Mouse (Mus musculus): ENCODE measurements around the gene Arrdc5. TPM values are rescaled to one million over a fixed set of nuclear protein-coding genes. Genes with fewer than 3 reads are reported as not detected.

The Arrdc5 gene
- polyA plus RNA-seq, 1 experiment: not detected

DNA sequence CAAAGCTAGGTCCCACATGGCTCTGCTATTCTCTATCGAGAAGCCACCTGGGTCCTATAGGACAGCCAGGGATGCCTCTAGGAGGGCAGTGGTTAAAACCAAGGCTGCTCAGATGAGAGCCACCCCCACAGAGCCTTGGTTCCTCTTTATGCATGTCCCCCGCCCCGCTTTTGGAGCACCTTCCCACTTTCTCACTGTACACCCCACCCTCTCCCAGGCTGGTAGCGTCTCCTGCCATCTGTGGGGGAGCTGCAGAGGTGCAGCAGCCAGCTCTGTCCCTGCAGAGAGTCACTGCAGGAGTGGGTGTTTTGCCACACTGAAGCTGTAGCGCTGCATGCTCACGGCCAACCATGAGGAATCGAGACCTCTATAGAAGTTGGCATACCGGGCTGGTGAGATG is 16.8 kb downstream of the Arrdc5 start:
- TF ChIP-seq CTCF (IDR thresholded peaks at IDR 0.05; ENCODE audit: insufficient read depth, low read length) (no peak), POLR2A (IDR thresholded peaks at IDR 0.05; ENCODE audit: borderline replicate concordance, extremely low read depth, low read depth, low read length) (no peak)
- DNase-seq: no peak
- 86% methylated on average over 8 of the region's 8 CpGs for WGBS

GRCm38 (mm10) chr17:56282802-56283201 is 17.3 kb downstream of the Arrdc5 start:
- 81% methylated on average over 4 of the region's 4 CpGs for WGBS
- TF ChIP-seq POLR2A (IDR thresholded peaks at IDR 0.05; ENCODE audit: borderline replicate concordance, extremely low read depth, low read depth, low read length): no peak
- Histone ChIP-seq H3K4me3 (replicated peaks; ENCODE audit: extremely low read depth, low read depth, low read length) (no peak overlapping the region), H3K4me1 (ENCODE audit: control insufficient read depth, insufficient read depth, low read length) (peaks cover 4% of the 10 kb centered on the region)
- DNase-seq: no peak

More for the DNA sequence above, 16.8 kb downstream of the Arrdc5 start:
- H3K4me1 ChIP-seq (ENCODE audit: control insufficient read depth, insufficient read depth, low read length): 0 out of 2 replicates have a peak, but pooled peaks cover 3% of the 10 kb centered on the region
- H3K4me3 ChIP-seq (replicated peaks; ENCODE audit: extremely low read depth, low read depth, low read length): no peak overlapping the region

- TF ChIP-seq POLR2A (IDR thresholded peaks at IDR 0.05; ENCODE audit: borderline replicate concordance, extremely low read depth, low read depth, low read length): no peak
- TF ChIP-seq CTCF (IDR thresholded peaks at IDR 0.05; ENCODE audit: insufficient read depth, low read length): no peak
Measured at GRCm38 (mm10) chr17:56281193-56281592, 18.9 kb downstream of the Arrdc5 start.

DNA sequence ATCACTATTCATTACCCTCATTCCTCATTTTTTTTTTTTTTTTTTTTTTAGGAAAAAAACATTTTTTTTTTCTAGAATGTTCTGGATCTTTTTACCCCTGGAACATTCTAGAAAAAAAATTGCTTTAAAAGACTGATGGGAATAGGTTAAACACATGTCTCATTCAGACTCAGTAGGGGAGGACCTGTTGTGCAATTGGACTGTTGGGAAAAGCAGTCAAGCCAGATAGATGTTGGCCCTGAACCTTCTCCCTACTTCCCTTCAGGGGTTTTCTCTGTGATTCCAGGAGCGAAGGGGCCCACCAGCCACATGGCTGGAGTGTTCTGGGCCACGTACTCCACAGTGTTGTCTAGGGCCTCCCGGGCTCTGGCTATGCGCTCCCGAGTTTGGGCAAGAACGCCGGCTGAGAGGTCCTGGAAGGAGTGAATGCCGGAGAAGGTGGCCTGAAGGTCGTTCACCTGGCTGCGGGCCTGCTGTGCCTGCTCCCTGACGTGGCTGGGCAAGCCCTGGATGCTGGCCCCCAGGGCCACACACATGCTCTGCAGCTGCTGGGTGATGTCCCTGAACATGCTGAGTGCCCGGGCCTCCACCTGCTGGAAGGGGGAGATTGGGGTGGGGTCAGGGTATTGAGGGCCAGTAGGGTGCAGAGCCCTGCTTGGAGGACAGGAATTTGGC is 20.5 kb downstream of the Arrdc5 start:
- 91% methylated on average over 12 of the region's 12 CpGs for WGBS
- H3K4me3 ChIP-seq (replicated peaks; ENCODE audit: extremely low read depth, low read depth, low read length): no peak overlapping the region
- DNase-seq: no peak
- H3K4me1 ChIP-seq (ENCODE audit: control insufficient read depth, insufficient read depth, low read length): peaks cover 7% of the 10 kb centered on the region
- TF ChIP-seq CTCF (IDR thresholded peaks at IDR 0.05; ENCODE audit: insufficient read depth, low read length) (no peak), POLR2A (IDR thresholded peaks at IDR 0.05; ENCODE audit: borderline replicate concordance, extremely low read depth, low read depth, low read length) (no peak)

More at GRCm38 (mm10) chr17:56281193-56281592, 18.9 kb downstream of the Arrdc5 start:
- WGBS: 90% methylated on average over 12 of the region's 12 CpGs
- DNase-seq: no peak
- no peak overlapping the region for H3K4me3 ChIP-seq (replicated peaks; ENCODE audit: extremely low read depth, low read depth, low read length)
- peaks cover 4% of the 10 kb centered on the region for H3K4me1 ChIP-seq (ENCODE audit: control insufficient read depth, insufficient read depth, low read length)

DNA sequence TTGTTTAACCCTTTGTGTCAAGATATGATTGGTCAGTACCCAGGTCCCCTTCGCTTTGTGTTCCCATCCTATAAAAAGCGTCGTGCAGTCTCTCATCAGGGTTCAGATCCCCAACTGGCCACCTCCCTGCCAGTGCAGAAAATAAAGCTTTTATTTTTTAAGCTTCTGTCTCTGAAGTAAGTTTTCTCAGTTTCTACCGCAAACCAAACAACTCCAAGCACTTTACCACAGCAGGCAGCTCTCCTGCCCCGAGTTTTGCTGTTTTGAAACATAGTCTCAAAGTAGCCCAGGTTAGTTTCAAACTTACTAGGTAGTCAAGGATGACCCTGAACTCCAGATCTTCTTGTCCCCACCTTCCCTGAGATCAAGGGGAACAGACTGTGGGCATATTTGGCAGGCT is 21.7 kb downstream of the Arrdc5 start:
- 88% methylated on average over 5 of the region's 5 CpGs for WGBS
- H3K4me1 ChIP-seq (ENCODE audit: control insufficient read depth, insufficient read depth, low read length): peaks cover 7% of the 10 kb centered on the region

DNA sequence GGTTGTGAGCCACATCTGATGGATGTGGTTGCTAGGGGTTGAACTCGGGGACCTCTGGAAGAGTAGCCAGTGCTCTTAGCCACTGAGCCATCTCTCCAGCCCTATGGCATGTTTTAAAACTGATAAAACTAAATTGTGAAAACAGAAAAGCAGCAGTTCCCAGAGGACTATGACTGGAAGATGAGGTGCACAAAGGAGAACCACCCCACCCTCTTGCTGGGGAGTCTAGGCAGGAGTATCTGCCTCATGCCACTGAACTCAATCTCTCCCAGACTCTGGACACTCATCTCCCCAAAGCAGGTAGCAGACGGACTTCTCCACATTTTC is 22.6 kb downstream of the Arrdc5 start:
- DNase-seq: no peak
- peaks cover 7% of the 10 kb centered on the region for H3K4me1 ChIP-seq (ENCODE audit: control insufficient read depth, insufficient read depth, low read length)
- WGBS: 36% methylated on average over 2 of the region's 2 CpGs
- no peak overlapping the region for H3K4me3 ChIP-seq (replicated peaks; ENCODE audit: extremely low read depth, low read depth, low read length)
- TF ChIP-seq CTCF (IDR thresholded peaks at IDR 0.05; ENCODE audit: insufficient read depth, low read length): no peak
- no peak for TF ChIP-seq POLR2A (IDR thresholded peaks at IDR 0.05; ENCODE audit: borderline replicate concordance, extremely low read depth, low read depth, low read length)

More for the DNA sequence above, 21.7 kb downstream of the Arrdc5 start:
- TF ChIP-seq POLR2A (IDR thresholded peaks at IDR 0.05; ENCODE audit: borderline replicate concordance, extremely low read depth, low read depth, low read length): no peak
- DNase-seq: no peak
- no peak overlapping the region for H3K4me3 ChIP-seq (replicated peaks; ENCODE audit: extremely low read depth, low read depth, low read length)

DNA sequence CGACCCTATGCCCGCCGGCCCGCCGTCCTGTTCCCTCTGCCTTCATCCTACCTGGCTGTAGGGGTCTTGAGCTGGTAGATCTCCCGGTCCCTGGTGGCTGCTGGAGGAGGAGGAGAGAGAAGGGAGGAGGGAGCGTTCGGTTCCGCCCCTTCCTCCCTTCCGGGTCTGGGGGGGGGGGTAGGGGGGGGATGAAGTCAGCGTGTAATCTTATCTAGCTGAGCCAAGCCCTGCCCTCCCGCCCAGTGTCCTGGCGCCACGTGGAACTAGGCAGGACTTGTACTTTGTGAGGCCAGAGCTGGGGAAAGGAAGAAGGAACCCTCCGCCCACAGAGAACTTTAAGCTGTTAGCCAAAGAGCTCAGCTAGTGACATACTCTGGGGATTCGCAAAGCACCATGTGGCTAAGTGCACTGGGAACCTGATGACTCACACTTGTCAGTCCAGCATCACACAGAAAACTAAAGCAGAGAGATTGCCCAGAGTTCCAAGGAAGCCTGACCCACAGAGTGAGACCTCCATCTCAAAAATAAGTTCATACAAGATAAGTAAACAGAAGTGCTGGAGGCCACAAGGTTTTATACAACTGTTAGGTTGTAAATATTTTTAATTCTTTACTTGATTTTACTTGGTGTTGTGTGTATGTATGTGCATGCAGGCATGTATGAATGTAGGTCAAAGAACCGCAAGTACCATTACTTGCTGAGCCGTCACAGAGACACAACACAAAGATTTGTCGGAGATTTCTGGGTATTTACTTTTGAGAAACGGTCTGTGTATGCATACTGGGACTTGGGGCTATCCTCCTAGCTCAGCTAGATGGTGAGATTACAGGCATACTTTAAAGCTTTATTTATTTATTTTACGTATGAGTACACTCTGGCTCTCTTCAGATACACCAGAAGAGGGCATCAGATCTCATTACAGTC is 23.2 kb downstream of the Arrdc5 start, which contains the start of gene Ticam1:
Gene Ticam1, minus strand, starts transcription at position 144 of the 924 bp plus-strand sequence.
- 2% methylated on average over 21 of the region's 21 CpGs for WGBS
- TF ChIP-seq POLR2A (IDR thresholded peaks at IDR 0.05; ENCODE audit: borderline replicate concordance, extremely low read depth, low read depth, low read length) (peak; percentile 75; the same call in 1 of the 2 replicates), CTCF (IDR thresholded peaks at IDR 0.05; ENCODE audit: insufficient read depth, low read length) (no peak)
- DNase-seq: peak; percentile 81

GRCm38 (mm10) chr17:56275842-56276480 is 24.1 kb downstream of the Arrdc5 start:
- peaks cover 7% of the 10 kb centered on the region for H3K4me1 ChIP-seq (ENCODE audit: control insufficient read depth, insufficient read depth, low read length)
- TF ChIP-seq CTCF (IDR thresholded peaks at IDR 0.05; ENCODE audit: insufficient read depth, low read length): no peak
- no peak for TF ChIP-seq POLR2A (IDR thresholded peaks at IDR 0.05; ENCODE audit: borderline replicate concordance, extremely low read depth, low read depth, low read length)
- 12% methylated on average over 5 of the region's 5 CpGs for WGBS
- peak; percentile 38 for DNase-seq
- H3K4me3 ChIP-seq (replicated peaks; ENCODE audit: extremely low read depth, low read depth, low read length): peak overlapping the region; percentile 88

More for the DNA sequence above, 23.2 kb downstream of the Arrdc5 start, which contains the start of gene Ticam1:
- Histone ChIP-seq H3K4me3 (replicated peaks; ENCODE audit: extremely low read depth, low read depth, low read length) (peak within 1 kb of the TSS; percentile 88), H3K4me1 (ENCODE audit: control insufficient read depth, insufficient read depth, low read length) (peaks cover 7% of the 10 kb centered on the region)

- 84% methylated on average over 5 of the region's 5 CpGs for WGBS
- DNase-seq: no peak
- no peak for TF ChIP-seq CTCF (IDR thresholded peaks at IDR 0.05; ENCODE audit: insufficient read depth, low read length)
- no peak for TF ChIP-seq POLR2A (IDR thresholded peaks at IDR 0.05; ENCODE audit: borderline replicate concordance, extremely low read depth, low read depth, low read length)
- H3K4me1 ChIP-seq (ENCODE audit: control insufficient read depth, insufficient read depth, low read length): peaks cover 7% of the 10 kb centered on the region
- no peak overlapping the region for H3K4me3 ChIP-seq (replicated peaks; ENCODE audit: extremely low read depth, low read depth, low read length)
Measured at GRCm38 (mm10) chr17:56273986-56274385, 26.1 kb downstream of the Arrdc5 start.

Measured in lung, adult 2 months (tissue).